Mouse (Mus musculus) lung, postnatal 4 days (tissue): ENCODE measurements around the gene Kcnq5.

Source experiments
- DNase-seq, 2 experiments: peaks; one replicate each; pipeline ENCODE4 v3.0.0; 2021

Kcnq5 gene

DNA sequence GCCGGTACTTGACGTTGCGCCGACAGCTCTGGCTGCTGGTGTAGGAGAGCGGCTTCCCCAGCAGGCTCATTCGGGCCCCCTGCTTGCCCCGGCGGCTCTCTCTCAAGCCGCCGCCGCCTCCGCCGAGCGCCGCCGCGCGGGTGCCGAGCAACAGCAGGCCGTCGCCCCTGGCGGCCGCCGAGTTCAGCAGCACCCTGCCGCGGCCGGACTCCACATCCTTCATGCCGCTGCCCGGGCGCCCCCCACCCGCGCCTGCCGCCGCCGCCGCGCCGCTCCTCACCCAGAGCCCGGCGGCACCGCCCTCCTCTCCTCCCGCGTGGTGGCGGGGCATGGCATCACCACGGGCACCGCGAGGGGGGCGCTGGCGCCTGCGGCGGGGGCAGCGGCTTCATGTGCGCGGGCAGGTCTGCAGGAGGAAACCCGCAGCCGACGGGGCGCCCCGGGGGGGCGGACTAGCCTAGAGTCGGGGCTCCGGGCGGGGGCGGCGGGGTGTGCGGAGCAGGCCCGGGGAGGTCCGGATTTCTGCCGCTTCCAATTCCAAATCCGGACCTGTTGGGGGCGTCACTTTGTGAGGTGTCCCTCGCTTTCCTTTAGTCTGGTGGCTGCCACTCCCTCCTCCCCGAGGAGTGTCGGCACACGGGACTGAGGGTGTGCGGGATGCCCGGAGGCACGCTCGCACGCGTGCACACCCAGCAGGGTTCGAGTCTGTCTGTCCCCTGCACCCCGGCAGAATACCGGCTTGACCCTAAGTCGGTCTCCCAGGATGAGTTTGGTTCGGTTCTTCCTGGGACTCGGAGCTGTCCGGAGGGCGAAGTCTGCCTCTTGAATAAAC lies at the start of gene Kcnq5:
TSS of gene Kcnq5 (minus strand) at position 692 of the 832 bp plus-strand sequence.
- DNase-seq, result peak; percentile 71 to 84

DNA sequence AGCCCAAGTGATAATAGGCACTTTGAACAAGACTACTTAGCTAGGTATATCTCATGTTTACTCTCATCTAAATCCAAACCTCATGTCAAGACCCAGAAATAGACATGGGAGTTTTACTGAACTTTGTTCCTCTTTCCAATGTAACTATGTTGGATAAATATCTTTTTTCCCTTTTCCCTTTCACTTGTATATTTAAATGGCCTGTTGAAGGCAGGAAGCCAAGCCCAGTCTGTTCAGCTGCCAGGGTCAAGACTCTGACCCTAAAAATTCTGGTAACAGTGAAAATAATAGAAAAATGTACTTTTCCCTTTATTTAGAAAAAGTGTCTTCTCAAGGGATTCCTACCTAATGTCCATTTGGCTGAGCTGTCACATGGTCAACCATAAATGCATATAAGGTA lies 18.0 kb upstream of the Kcnq5 start:
- no peak for DNase-seq

DNA sequence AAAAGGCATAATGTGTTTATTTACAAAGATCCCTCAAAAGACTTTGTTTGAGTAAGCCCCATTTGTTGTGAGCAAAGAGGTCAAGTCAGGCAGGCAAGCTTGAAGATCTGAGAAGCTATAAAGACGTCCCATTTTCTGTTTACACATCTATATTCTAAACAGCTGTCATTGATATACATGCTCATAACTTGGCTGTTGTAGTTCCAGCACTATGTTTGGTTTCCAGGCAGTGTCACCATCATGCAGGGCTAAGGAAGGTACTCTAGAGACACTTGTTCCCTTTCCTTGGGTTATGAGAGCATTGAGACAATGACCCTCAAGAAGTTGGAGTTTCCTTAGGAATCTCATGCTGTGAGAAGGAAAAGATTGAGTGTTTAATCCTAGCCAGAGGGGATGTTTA lies 17.6 kb upstream of the Kcnq5 start:
- no peak for DNase-seq

DNA sequence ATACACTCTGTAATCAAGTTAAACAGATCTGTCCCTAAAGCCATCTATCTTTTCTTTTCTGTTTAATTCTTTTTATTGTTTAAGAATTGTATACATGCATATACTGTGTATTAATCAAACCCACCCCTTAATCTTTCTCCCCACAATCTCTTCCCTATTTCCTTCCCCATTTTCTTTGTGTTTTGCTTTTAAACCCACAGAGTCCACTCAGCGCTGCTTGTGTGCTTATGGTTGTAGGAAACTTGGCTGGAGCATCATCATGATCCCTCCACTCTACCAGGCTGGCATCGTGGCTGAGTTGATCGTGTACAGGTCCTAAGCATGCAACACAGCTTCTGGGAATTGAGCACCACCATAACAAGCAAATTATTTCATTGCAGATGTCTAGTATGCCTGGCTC lies 12.3 kb upstream of the Kcnq5 start:
- no peak for DNase-seq

DNA sequence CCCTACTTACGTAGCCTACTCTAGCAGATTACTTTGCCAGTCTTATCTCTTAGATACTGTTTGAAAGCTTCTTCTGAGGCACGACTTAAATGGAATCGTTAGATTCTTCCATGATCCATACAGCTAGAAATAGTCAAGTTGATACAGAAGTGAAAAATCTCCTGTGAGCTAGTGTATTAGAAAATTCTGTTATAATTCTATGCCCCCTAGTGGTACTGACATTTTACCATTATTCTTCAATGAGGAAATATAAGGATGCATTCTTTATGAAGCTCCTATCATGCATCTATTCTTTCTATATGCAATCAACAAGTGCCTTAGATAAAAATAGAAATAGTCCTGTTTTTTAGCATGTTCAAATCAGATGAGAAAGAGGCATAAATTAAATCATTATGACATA lies 5.4 kb upstream of the Kcnq5 start:
- DNase-seq, result no peak

DNA sequence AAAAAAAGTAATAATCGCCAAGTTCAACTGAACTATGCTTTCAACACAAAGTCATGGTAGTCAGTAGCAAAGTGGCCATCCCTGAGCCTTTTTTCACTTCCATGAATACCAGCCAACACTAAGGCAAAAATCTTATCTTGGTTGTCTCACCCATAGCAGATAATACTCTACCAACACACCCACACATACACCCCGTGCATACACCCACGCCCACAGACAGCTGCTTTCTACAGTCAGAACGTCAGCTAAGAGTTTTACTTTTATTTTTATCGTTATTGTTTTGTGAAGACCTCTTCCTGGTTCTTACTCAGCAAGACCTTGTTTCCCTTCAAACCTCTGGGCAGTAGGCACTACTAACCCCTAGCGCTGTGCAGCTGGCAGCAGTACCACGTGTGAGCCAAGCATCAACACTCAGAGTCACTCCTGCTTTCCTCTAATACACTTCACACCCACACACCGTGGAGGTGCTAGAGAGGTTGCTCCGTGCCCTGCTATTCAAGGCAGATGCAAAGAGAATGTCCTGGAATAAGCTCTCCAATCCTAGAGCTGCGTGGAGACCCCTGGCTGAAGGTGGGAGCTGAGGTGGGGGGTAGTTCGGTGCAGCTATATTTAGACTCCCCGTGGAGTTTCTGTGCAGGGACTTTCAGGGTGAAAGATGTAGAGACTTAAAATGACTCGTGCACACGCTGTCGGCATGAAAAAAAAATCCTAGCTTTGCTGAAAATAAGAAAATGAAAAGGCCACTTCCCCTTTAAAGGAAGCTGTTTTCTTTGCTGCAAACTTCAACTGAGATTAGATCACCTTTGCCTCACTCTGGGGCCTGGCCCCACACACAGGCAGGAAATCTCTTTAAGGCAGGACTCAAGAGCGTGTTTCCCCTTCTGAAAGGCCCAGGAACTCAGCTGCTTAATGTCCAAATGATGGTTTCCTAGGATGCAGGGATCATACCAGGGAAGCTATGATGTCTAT lies 1.4 kb upstream of the Kcnq5 start:
- peak in 1 of 2 experiments; percentile 23 for DNase-seq

DNA sequence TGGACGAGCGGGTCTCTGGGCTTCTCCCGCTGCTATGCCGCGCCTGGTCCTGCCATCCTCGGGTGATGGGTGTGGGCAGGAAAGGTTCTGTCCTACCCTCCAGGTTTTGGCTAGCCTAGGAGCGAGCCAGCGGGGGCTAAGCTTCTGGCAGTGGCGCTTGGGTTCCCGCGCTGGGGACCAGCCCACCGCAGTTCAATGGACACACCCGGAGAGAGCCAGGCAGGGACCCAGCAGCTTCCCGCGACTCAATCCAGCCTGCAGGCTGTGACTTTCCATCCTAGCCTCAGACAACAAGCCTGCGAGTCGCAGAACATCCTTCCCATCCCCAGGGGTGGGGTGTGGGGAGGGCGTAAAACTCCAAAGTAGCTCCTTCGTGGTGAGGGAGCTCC lies 335 bp upstream of the Kcnq5 start:
- peak; percentile 19 to 38 for DNase-seq

DNA sequence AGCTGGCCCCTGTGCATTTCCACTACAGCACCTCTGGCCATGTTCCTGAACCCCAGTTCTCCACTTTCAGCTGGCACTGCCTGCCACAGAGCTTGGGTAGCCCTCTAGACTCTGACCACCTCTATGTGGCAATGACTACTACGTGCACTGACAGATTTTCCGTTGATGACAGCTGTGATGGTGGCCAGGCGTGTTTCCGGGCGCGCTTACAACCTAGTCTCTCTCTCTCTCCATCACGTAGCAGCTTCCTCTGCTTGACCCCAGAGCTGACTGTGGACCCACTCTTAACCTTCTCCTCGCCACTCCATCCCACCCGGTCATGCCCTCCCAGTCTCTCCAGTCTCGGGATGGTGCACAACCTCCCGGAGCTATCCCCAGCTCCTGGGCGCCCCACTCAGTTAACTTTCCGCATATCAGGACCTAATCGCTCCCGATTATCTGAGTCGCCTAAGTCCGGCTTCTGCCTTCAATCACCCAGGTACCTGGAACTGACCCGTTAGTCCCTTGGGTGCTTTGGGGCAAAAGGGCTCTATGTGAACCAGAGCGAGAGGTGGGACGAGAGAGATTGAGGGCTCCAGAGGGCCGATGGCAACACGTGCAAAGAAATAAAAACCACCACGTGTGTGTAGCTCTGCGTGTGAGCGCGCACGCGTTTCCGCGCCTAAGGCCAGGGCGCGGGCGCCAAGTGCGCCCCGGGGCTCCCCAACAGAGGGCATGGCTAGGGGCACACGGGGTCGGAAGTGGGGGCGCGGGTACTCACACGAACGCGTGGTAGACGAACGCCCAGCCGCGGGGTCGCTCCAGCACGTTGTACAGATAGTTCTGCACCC lies 1.1 kb downstream of the Kcnq5 start:
- DNase-seq, result peak; percentile 19 to 34

DNA sequence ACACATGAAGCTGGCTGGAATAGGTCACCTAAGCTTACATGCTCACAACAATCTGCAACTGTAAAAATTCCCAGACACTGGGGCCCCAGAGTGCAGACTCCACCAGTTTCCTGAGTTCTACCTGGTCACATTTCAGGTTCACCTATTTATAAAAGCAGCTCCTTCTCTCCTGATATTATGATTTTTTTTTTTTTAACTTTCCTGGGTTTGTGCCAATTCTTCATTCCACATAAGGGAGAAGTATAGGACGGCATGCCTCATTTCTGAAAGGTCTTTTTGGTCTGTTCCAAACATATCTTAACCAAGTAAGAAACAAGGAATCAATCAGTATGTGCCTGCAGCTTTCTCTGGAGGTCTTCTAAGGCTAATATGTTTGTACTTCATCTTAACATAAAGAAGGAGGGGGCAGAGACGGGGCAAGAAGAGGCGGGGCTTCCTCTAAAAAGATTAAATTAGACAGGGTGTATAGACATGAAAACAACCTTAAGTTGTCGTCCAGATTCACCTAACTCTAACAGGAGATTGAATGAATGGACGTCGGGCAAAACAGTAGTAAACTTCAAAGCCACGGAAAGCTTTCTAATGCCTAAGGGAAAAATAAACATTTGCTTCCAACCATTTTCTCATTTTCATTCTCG lies 2.0 kb downstream of the Kcnq5 start:
- DNase-seq, result no peak

DNA sequence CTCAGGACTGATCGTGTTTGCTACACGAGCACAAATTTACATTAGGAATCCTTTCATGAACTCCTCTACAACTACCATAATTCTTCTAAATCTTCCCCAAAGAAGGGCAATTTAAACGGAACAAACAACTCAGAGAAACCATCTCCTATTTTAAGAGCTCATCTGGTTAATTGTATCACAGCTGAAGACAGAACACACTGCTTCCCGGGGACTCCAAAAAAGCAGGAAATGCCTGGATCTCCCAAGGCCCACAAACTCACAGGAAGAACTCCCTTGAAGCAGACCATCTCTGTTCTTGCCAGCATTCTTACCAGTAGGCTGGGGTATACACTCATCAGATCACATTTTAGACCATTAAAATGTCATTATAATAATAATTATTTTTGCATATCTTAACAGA lies 3.7 kb downstream of the Kcnq5 start:
- no peak for DNase-seq

DNA sequence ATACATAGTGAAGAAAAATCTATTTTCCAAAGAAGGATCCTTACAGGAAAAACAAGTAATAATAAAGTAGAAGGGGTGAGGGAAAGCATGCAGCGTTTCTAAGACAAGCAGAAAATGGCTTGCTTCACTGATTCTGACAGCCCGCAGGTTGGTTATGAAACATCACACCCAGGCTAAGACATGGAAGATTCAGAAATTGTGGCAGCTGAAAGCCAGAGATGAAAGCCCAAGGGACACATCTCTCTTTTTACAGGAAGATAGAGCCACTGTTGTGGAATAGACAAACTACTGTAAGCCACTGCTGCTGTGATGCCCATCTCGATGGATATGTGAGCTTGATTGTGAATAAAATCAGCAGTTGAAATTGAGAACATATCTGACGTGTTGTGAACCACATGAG lies 20.9 kb downstream of the Kcnq5 start:
- DNase-seq, result no peak

DNA sequence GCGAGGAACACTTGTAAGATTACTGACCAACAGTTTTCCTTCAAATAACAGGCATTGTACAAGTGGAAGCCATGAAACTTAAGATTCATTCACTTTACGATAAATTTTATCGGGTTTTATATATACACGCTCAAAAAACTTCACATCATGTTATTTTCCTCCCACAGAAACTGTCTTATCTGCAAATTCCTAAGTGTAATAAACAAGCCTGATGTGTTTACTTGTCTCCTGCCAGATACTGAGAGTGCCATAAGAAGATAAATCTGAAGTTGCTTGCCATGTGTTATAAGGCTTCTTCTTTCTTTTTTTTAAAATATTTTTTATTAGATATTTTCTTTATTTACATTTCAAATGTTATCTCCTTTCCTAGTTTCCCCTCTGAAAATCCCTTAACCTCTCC lies 34.6 kb downstream of the Kcnq5 start:
- DNase-seq, result no peak

DNA sequence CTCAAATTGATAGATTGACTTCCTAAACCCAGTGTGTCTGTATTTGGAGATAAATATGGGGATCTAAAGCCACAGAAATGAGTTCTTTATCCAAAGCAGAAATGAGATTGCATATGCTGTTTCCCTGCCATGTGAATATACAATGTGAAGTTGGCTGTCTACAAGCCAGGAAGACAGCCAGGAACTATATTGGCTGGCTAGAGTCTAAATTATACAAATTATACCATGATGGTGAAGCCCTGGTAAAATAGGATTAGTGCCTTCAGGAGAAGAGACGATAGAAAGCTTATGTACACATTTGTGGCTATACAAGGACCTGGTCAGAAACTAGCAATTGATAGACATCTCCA lies 38.5 kb downstream of the Kcnq5 start:
- DNase-seq, result no peak

DNA sequence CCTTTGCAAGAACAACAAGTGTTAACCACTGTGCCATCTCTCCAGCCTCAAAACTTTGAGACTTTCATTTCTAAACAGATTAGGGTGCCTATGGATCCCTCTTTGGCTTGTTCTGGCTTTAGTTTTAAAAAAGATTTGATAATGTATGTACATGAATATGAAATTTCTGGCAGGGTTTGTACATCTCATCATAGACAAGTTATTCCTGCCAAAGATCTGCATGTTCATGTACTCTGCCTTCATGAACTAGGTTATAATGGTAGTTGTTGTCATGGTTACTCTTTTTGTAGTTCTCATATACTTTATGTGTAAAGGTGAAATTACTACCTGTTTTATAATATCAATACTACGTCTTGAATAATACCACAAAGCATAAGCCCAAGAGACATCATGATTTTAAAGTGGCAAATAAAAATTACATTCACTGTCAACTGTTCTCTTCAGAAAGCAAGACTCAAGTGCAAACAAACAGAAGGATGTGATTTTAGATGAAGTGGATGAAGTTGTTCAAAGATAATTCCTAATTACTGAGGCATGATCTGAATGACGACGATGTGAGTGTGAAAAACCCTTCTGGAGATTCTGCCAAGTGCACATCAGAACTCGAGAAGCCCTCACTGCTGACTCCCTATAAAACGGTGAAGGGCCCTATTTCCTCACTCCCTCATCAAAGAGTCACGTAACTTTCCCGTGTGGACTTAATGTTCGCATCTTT lies 39.0 kb downstream of the Kcnq5 start:
- no peak for DNase-seq

DNA sequence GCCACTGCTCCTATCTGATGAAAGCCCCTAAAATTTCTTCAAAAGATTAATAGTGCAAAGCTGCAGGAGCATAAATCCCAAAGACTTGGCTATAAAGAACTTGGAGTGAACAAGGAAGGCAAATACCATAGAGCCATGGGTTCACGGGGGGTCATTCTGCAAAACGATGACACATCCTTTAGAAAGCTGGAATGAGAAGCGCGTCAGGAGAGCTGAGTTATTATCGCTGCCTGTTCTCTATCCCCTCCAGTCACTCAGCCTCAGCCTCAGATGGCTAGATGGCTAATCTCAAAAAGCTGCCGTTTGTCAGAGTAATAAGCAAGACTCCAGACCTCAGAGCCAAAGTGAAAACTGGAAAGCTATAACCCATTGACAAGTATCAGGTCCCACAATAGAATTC lies 42.5 kb downstream of the Kcnq5 start:
- no peak for DNase-seq

DNA sequence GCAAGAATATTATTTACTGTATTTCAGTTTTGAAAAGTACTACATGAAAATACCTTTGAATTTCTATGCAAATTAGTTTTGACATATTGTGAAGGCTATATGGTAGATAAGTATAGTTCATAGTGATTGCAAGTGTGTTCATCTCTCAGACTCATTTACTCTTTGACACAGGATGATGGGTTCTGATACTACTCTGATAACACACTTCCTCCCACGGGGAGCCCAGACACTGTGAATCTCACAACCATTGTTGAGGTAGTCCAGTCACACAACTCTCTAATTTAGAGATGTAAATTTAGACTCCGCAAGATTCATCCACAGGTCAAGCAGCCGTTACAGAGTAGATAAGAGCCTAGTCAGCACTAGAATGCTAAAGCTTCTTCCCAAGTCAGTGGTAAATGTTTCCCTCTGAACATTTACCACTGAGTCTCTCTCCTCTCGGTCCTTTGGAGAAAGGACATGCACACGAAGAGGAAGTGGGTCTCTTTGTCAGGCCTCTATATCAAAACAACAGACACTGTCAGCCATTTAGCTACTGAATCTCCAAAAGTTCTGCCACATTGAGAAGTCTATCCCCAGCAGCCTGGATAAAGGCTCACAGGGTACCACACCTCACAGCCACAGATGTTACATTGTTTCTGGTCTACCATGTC lies 65.5 kb downstream of the Kcnq5 start:
- no peak for DNase-seq

DNA sequence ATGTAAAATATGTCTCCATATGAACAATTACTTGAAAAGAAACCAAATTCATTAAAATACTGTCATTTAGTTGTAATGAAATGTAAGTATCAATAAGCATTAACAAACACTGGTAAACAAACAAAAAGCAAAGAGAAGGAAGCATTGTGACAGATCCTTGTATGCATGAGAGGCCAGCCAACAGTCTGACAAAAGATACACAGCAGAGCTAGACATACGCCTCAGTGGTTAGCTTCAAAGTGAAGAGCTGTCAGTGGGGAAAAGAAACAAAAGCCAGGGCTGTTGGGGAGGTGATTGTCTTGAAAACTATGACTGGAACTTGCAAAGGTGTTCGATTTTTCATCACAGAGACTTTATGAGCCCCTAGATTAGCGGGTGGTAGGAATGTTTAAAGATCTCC lies 78.0 kb downstream of the Kcnq5 start:
- no peak for DNase-seq

DNA sequence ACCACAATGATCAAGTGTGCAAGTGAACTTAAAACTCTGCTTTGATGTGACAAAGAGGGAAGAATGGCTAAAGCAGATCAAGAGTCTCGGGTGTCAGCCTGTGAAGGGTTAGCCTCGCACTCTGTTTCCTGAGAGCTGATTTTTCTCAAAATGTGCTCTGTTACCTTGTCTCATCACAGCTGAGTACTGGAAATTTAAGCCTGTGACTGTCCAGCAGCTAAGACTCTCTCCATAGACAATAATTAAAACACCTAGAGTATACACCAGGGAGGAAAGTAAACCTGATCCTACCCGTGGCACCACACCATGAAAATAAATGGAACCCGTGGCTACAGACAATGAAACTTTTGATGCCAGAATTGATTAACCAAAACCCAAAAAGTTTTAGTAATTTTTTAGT lies 90.9 kb downstream of the Kcnq5 start:
- DNase-seq, result no peak

DNA sequence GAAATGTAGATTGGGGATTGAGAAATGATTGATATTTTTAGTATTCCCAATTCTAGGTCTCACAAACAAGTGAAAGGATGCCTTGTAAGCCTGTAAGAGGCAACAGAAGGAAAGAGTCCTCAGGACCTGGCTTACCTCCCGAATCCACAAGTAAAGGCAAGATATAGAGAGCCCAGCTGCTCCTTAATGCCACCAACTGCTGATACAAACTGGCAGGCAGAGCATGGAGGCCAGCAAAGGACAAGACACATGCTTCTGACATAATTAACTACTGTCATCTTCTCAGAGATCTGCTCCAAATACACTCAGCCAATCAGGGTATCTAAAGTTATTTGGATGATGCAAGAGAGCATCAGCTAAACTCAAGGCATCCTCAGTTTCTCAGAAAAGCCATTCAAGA lies 93.3 kb downstream of the Kcnq5 start:
- no peak for DNase-seq

DNA sequence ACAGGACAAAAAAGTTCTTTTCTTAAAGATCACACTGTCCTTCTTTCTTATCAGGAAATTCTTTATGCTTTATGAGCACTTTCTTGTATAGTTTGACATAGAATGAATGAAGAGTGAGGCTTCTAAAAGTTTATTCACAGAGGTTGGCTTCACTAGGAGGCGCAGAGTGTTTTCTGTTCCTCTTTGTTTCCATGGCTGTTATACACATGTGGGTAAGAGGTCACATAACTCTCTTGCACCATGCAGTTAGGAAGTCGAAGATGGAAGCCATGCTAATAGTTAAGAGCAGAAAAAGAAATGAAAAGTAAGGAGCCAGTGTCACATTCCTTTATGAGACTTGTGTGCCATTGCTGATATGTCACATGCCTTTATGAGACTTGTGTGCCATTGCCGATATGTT lies 105.3 kb downstream of the Kcnq5 start:
- DNase-seq, result no peak

DNA sequence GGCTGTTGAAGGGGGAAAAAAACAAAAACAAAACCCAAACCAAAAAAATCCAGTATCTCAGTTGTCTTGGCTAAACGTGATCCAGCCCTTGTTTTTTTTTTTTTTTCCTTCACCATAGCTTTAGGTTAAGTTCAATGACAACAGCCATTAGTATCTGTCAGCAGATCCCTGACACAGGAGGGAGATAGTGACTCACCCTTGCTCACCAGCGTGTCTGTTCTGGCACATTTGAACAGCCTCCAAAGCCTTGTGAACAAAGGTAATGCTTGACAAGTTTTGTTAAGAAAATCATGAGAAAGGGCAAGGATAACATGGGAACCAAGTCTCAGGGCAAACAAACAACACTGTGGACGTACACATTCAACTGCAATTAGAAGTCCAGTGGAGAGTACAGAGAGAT lies 123.2 kb downstream of the Kcnq5 start:
- no peak for DNase-seq
